Mouse (Mus musculus): ENCODE data around the gene Lhx6. TPM values are rescaled to one million over a fixed set of nuclear protein-coding genes. Genes with fewer than 3 reads are reported as not detected.

Lhx6 gene
- polyA plus RNA-seq, 1 experiment from 2014 or later: 1.3 TPM

DNA sequence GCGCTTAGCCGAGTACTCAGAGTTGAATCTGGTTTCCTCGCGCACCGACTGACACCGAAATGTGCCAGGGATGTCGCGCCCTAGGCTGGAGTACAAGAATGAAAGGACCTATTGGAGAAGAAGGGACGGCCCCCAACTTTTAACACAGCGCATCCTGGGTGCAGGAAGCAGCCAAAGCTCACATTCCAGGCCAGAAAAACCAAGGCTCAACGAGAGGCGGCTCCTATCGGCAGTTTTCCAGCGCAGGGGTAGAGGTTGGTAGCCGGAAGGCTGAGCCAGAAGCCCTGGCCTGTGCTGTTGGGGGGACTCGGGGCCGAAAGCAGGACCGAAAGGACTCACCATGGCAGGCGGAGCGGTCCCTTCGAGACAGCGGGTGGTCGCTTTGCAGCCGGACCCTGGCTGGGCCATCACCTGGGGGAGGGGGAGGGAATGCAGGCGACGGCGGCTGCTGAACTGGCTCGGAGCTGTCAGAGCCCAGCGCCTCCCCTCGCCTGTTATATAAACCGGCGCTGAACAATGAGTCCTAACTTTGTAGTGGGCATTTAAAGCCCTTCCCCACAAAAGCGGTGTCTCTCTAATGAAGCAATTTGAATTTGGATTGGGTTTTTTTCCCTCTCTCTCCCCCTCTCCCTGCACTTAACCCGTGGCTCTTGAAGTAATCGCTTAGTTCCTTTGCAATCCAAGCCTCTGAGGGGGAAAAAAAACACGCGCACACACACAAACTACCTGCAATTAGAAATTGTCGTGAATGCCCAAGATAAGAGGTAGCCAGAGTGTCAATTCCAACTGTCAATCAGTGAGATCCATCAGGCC, 1.4 kb downstream of the Lhx6 start:
- no peak for TF ChIP-seq EP300 (IDR thresholded peaks at IDR 0.05; ENCODE audit: low read depth)
- no peak for TF ChIP-seq CTCF (IDR thresholded peaks at IDR 0.05; ENCODE audit: low read depth)
- DNase-seq (no peak), ATAC-seq (no peak)
- 1% methylated on average over 38 of the region's 38 CpGs for WGBS (ENCODE audit: insufficient replicate concordance)
- H3K27ac ChIP-seq (ENCODE audit: low read depth): no peak overlapping the region
- peaks cover 97% of the 10 kb centered on the region for H3K27me3 ChIP-seq (ENCODE audit: insufficient read depth, low read length)
- H3K4me2 ChIP-seq (ENCODE audit: low read depth, low read length): peak overlapping the region; percentile 65
- H3K9ac ChIP-seq (replicated peaks): no peak overlapping the region
- peak overlapping the region; percentile 41 for H3K4me3 ChIP-seq (ENCODE audit: low read depth, low read length)
- peaks cover 15% of the 10 kb centered on the region for H3K4me1 ChIP-seq (ENCODE audit: insufficient read depth)
- no peaks in the 10 kb centered on the region for H3K9me3 ChIP-seq (ENCODE audit: low read length)
- no peaks in the 10 kb centered on the region for H3K36me3 ChIP-seq (replicated peaks; ENCODE audit: insufficient read depth, low read length)

DNA sequence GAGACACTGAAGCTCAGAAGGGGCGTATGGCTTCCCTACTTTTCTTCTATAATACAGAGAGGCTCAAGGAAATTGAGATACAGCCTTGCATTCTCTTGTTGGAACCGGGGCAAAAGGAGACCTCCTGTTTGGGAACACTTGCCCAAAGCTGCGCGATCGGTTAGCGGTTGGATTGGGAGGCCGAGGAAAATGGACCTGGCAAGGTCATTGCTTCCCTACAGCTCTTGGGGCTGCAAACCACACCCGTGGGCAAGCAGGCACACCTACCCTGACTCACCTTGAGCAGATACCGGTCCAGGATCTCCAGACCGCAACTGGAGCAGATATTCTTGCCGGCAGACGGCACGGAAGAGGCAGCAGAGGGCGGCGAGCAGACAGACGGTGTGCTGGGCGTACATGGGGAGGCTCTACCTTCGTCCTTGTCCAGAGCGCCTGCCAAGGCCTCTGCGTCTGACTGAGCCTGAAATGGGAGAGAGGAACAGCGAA, 2.1 kb downstream of the Lhx6 start:
- no peak for TF ChIP-seq EP300 (IDR thresholded peaks at IDR 0.05; ENCODE audit: low read depth)
- no peak for TF ChIP-seq CTCF (IDR thresholded peaks at IDR 0.05; ENCODE audit: low read depth)
- DNase-seq: no peak
- no peak overlapping the region for H3K27ac ChIP-seq (ENCODE audit: low read depth)
- no peak overlapping the region for H3K9ac ChIP-seq (replicated peaks)
- ATAC-seq: no peak
- peak overlapping the region; percentile 41 for H3K4me3 ChIP-seq (ENCODE audit: low read depth, low read length)
- H3K27me3 ChIP-seq (ENCODE audit: insufficient read depth, low read length): peaks cover 98% of the 10 kb centered on the region
- H3K9me3 ChIP-seq (ENCODE audit: low read length): no peaks in the 10 kb centered on the region
- WGBS (ENCODE audit: insufficient replicate concordance): 3% methylated on average over 21 of the region's 21 CpGs
- peak overlapping the region; percentile 38; the same call in 1 of the 2 replicates for H3K4me2 ChIP-seq (ENCODE audit: low read depth, low read length)
- peaks cover 15% of the 10 kb centered on the region for H3K4me1 ChIP-seq (ENCODE audit: insufficient read depth)
- H3K36me3 ChIP-seq (replicated peaks; ENCODE audit: insufficient read depth, low read length): no peaks in the 10 kb centered on the region

DNA sequence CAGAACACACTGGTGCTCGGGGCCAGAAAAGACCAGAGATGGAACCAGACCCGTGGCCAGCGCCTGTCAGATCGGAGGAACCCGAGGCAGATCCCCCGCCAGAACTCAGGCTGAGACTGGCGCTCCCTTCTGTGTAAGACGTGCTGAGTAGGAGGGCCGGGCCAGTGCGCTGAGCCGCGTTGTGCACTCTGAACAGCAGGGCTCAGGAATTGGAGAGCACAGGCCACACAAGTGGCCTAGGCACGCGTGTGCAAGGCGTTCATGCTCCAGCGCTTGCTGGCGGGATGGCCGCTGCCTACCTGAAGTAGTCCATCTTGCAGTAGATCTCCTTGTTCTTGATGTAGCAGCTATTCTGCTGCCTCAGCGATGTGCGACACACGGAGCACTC, 2.7 kb downstream of the Lhx6 start:
- peak overlapping the region; percentile 43 for H3K4me2 ChIP-seq (ENCODE audit: low read depth, low read length)
- DNase-seq (no peak), ATAC-seq (no peak)
- 6% methylated on average over 21 of the region's 21 CpGs for WGBS (ENCODE audit: insufficient replicate concordance)
- no peaks in the 10 kb centered on the region for H3K36me3 ChIP-seq (replicated peaks; ENCODE audit: insufficient read depth, low read length)
- H3K4me3 ChIP-seq (ENCODE audit: low read depth, low read length): 0 out of 2 replicates have a peak overlapping the region, but pooled peaks have one; percentile 14
- no peak overlapping the region for H3K9ac ChIP-seq (replicated peaks)
- no peaks in the 10 kb centered on the region for H3K9me3 ChIP-seq (ENCODE audit: low read length)
- TF ChIP-seq CTCF (IDR thresholded peaks at IDR 0.05; ENCODE audit: low read depth) (no peak), EP300 (IDR thresholded peaks at IDR 0.05; ENCODE audit: low read depth) (no peak)
- H3K27ac ChIP-seq (ENCODE audit: low read depth): no peak overlapping the region
- H3K4me1 ChIP-seq (ENCODE audit: insufficient read depth): peaks cover 15% of the 10 kb centered on the region
- peaks cover 98% of the 10 kb centered on the region for H3K27me3 ChIP-seq (ENCODE audit: insufficient read depth, low read length)

DNA sequence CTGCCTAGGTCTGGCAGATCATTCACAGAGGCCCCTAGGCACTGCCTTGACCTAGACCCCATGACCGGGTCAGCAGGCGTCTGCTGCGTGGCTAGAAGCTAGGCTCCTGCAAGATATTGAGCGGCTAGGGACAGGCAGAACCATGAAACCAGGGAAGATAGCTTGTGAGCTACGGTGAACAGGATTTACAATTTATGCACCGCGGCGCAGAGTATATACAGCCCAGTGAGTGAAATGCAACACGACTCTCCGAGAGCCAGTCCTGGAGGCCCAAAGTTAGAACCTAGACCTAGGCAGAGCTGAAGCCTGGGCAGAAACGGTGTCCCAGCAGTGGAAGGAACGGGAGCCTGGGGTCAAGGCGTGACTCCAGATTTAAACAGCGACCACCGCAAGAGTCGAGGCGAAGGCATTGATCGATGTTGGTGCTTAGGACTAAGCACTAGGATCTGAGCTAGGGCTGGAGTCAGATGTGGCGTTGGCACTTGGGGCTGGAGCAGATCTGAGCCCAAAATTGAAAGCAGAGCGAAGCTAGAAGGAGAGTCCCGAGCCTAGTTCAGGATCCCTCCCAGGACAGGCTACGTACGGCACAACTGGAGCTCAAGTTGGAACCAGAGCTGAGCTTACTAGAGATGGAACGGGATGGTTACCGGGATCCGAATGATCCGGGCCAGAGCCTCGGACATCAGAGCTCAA, 3.2 kb downstream of the Lhx6 start:
- 6% methylated on average over 28 of the region's 28 CpGs for WGBS (ENCODE audit: insufficient replicate concordance)
- Histone ChIP-seq H3K27me3 (ENCODE audit: insufficient read depth, low read length) (peaks cover 98% of the 10 kb centered on the region), H3K4me3 (ENCODE audit: low read depth, low read length) (no peak overlapping the region), H3K9me3 (ENCODE audit: low read length) (no peaks in the 10 kb centered on the region), H3K27ac (ENCODE audit: low read depth) (no peak overlapping the region), H3K4me2 (ENCODE audit: low read depth, low read length) (peak overlapping the region; percentile 43), H3K36me3 (replicated peaks; ENCODE audit: insufficient read depth, low read length) (no peaks in the 10 kb centered on the region), H3K4me1 (ENCODE audit: insufficient read depth) (peaks cover 15% of the 10 kb centered on the region), H3K9ac (replicated peaks) (no peak overlapping the region)
- ATAC-seq (no peak), DNase-seq (no peak)
- TF ChIP-seq CTCF (IDR thresholded peaks at IDR 0.05; ENCODE audit: low read depth) (no peak), EP300 (IDR thresholded peaks at IDR 0.05; ENCODE audit: low read depth) (no peak)

DNA sequence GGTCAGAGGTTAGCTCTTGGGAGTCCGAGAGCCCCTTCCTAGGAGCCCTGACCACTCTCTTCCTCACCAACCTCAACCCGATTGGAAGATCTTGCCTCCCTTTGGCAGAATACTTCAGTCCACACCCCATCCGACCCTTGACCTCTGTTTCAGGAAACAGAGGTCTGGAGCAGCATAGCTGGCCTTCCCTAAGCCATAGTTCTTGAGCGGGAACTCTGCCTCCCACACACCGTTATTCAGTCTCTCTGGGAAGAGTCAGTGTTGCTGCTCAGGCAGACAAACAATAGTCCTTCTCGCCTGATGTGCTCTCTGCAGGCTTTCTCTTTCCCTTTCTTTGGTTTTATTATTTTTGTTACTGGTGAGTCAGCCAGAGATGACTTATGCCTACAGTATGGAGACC, 5.5 kb downstream of the Lhx6 start:
- H3K9ac ChIP-seq (replicated peaks): no peak overlapping the region
- WGBS (ENCODE audit: insufficient replicate concordance): 25% methylated on average over 6 of the region's 6 CpGs
- ATAC-seq: no peak
- H3K4me2 ChIP-seq (ENCODE audit: low read depth, low read length): no peak overlapping the region
- TF ChIP-seq EP300 (IDR thresholded peaks at IDR 0.05; ENCODE audit: low read depth) (no peak), CTCF (IDR thresholded peaks at IDR 0.05; ENCODE audit: low read depth) (no peak)
- no peak for DNase-seq
- H3K27ac ChIP-seq (ENCODE audit: low read depth): no peak overlapping the region
- H3K4me3 ChIP-seq (ENCODE audit: low read depth, low read length): no peak overlapping the region
- H3K9me3 ChIP-seq (ENCODE audit: low read length): no peaks in the 10 kb centered on the region
- H3K4me1 ChIP-seq (ENCODE audit: insufficient read depth): peaks cover 15% of the 10 kb centered on the region
- H3K27me3 ChIP-seq (ENCODE audit: insufficient read depth, low read length): peaks cover 98% of the 10 kb centered on the region
- no peaks in the 10 kb centered on the region for H3K36me3 ChIP-seq (replicated peaks; ENCODE audit: insufficient read depth, low read length)

DNA sequence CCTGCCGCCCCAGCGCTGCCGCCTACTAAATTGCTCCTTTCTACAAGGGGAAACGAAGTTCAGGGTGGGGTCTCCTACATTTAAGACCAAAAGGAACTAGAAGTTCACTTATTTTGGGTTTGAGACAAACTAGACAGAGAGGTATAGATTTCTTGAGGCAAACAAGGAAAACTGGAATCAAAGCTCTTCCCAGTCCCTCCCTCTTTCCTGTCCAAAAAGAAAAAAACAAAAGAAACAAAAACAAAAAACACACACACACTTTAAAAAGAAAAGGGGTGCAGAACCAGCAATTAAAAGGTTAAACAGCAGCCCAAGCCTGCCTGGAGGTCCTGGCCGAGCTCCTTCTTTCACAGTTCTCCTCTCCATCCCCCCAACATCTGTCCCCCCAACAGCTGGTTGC, 7.2 kb downstream of the Lhx6 start:
- DNase-seq: no peak
- H3K4me2 ChIP-seq (ENCODE audit: low read depth, low read length): no peak overlapping the region
- no peak overlapping the region for H3K4me3 ChIP-seq (ENCODE audit: low read depth, low read length)
- no peak overlapping the region for H3K27ac ChIP-seq (ENCODE audit: low read depth)
- no peak overlapping the region for H3K9ac ChIP-seq (replicated peaks)
- no peaks in the 10 kb centered on the region for H3K36me3 ChIP-seq (replicated peaks; ENCODE audit: insufficient read depth, low read length)
- H3K27me3 ChIP-seq (ENCODE audit: insufficient read depth, low read length): peaks cover 98% of the 10 kb centered on the region
- H3K9me3 ChIP-seq (ENCODE audit: low read length): no peaks in the 10 kb centered on the region
- peaks cover 5% of the 10 kb centered on the region; the same call in 1 of the 2 replicates for H3K4me1 ChIP-seq (ENCODE audit: insufficient read depth)
- WGBS (ENCODE audit: insufficient replicate concordance): 11% methylated on average over 5 of the region's 5 CpGs
- ATAC-seq: no peak
- TF ChIP-seq EP300 (IDR thresholded peaks at IDR 0.05; ENCODE audit: low read depth) (no peak), CTCF (IDR thresholded peaks at IDR 0.05; ENCODE audit: low read depth) (no peak)
